Mouse (Mus musculus): ENCODE results near the gene Ghrh.
A peak's percentile ranks its signal among the peaks of the same experiment; 100 is the strongest.
"Not testable (repeated sequence)": the region's sequence is repeated elsewhere in the genome, so short reads cannot be mapped to it uniquely, and the experiment has no call there.

The Ghrh gene

GRCm38 (mm10) chr2:157347361-157348159 lies at the start of gene Ghrh:
Gene Ghrh, minus strand, starts transcription at chr2:157347506.
- no peak for DNase-seq (ENCODE audit: low spot score)

- DNase-seq (ENCODE audit: low spot score), result no peak
Measured at GRCm38 (mm10) chr2:157395960-157396359, 48.7 kb upstream of the Ghrh start.

GRCm38 (mm10) chr2:157395371-157395770 lies 48.1 kb upstream of the Ghrh start:
- no peak for DNase-seq (ENCODE audit: low spot score)

- DNase-seq (ENCODE audit: low spot score), result no peak
Measured at GRCm38 (mm10) chr2:157394868-157395267, 47.6 kb upstream of the Ghrh start.

GRCm38 (mm10) chr2:157393549-157393948 lies 46.2 kb upstream of the Ghrh start:
- no peak for DNase-seq (ENCODE audit: low spot score)

GRCm38 (mm10) chr2:157392331-157392730 lies 45.0 kb upstream of the Ghrh start:
- DNase-seq (ENCODE audit: low spot score), result no peak

- no peak for DNase-seq (ENCODE audit: low spot score)
Measured at GRCm38 (mm10) chr2:157389591-157389921, 42.2 kb upstream of the Ghrh start.

GRCm38 (mm10) chr2:157388901-157389590 lies 41.7 kb upstream of the Ghrh start:
- DNase-seq (ENCODE audit: low spot score), result not testable (repeated sequence)

GRCm38 (mm10) chr2:157384836-157385235 lies 37.5 kb upstream of the Ghrh start:
- DNase-seq (ENCODE audit: low spot score), result no peak

- DNase-seq (ENCODE audit: low spot score), result no peak
Measured at GRCm38 (mm10) chr2:157376995-157377394, 29.7 kb upstream of the Ghrh start.

- DNase-seq (ENCODE audit: low spot score), result no peak
Measured at GRCm38 (mm10) chr2:157375794-157376757, 28.8 kb upstream of the Ghrh start.

GRCm38 (mm10) chr2:157375051-157375450 lies 27.7 kb upstream of the Ghrh start:
- DNase-seq (ENCODE audit: low spot score), result no peak

GRCm38 (mm10) chr2:157373681-157374080 lies 26.4 kb upstream of the Ghrh start:
- DNase-seq (ENCODE audit: low spot score), result no peak

GRCm38 (mm10) chr2:157371696-157372095 lies 24.4 kb upstream of the Ghrh start:
- no peak for DNase-seq (ENCODE audit: low spot score)

- DNase-seq (ENCODE audit: low spot score), result no peak
Measured at GRCm38 (mm10) chr2:157367991-157368390, 20.7 kb upstream of the Ghrh start.

GRCm38 (mm10) chr2:157367184-157367893 lies 20.0 kb upstream of the Ghrh start, which contains the start of gene Manbal:
Gene Manbal, plus strand, starts transcription at chr2:157367594.
- DNase-seq (ENCODE audit: low spot score), result peak; percentile 97

- no peak for DNase-seq (ENCODE audit: low spot score)
Measured at GRCm38 (mm10) chr2:157366762-157367161, 19.5 kb upstream of the Ghrh start.

GRCm38 (mm10) chr2:157363031-157363430 lies 15.7 kb upstream of the Ghrh start:
- DNase-seq (ENCODE audit: low spot score), result no peak

- DNase-seq (ENCODE audit: low spot score), result no peak
Measured at GRCm38 (mm10) chr2:157360028-157360427, 12.7 kb upstream of the Ghrh start.

GRCm38 (mm10) chr2:157354106-157354505 lies 6.8 kb upstream of the Ghrh start:
- DNase-seq (ENCODE audit: low spot score), result no peak

- DNase-seq (ENCODE audit: low spot score), result no peak
Measured at GRCm38 (mm10) chr2:157353183-157353582, 5.9 kb upstream of the Ghrh start.

All from ovary, postnatal 14 days (tissue).